Mouse (Mus musculus) heart, adult 2 months (tissue): ENCODE results near the gene Cbl.

ENCODE experiments used
- CTCF ChIP-seq: fragments of 200-600 bp; IDR thresholded peaks from 2 replicates; pipeline ENCODE4 v1.8.1; 2022; ENCODE audit warnings: antibody characterized with exemption, mild to moderate bottlenecking, moderate library complexity
- POLR2A ChIP-seq: fragments of 200-500 bp; IDR thresholded peaks from 2 replicates; pipeline ENCODE4 v1.6.1; 2011; ENCODE audit warnings: mild to moderate bottlenecking, low read depth, low read length, control low read depth; ENCODE audit not compliant: insufficient read depth

- TF ChIP-seq CTCF (no peak), POLR2A (no peak)
Measured at GRCm38 (mm10) chr9:44126746-44127145, 107.1 kb downstream of the Cbl start.
